Mouse (Mus musculus) limb, embryonic 11.5 days (tissue): Measurements from ENCODE around the gene Uqcc3. TPM values are rescaled to one million over a fixed set of nuclear protein-coding genes. Genes with fewer than 3 reads are reported as not detected.

Source experiments
- ATAC-seq: fragments of 200-750 bp; cut with Nextera tagmentation; 2 replicates; pipeline ENCODE4 v1.8.0; 2017; ENCODE audit warnings: low read depth; ENCODE audit not compliant: insufficient number of reproducible peaks, low FRiP score, low TSS enrichment
- DNase-seq: peaks from one replicate; pipeline ENCODE4 v3.0.0-alpha.2; 2015; ENCODE audit warnings: low spot score
- H3K27ac ChIP-seq: fragments of 300-500 bp; sonication (generic); replicated peaks from 2 replicates; pipeline ENCODE4 v1.5.1; 2014; ENCODE audit warnings: low read depth, mild to moderate bottlenecking, low read length
- H3K27me3 ChIP-seq: fragments of 300-500 bp; sonication (generic); 2 replicates; pipeline ENCODE4 v1.6.1; 2014; ENCODE audit warnings: mild to moderate bottlenecking, low read length, mixed read lengths; ENCODE audit not compliant: control insufficient read depth, insufficient read depth
- H3K36me3 ChIP-seq: fragments of 300-500 bp; sonication (generic); 2 replicates; pipeline ENCODE4 v1.6.1; 2014; ENCODE audit warnings: mild to moderate bottlenecking, low read length, moderate library complexity, mixed read lengths; ENCODE audit not compliant: control insufficient read depth, insufficient read depth
- H3K4me1 ChIP-seq: fragments of 300-500 bp; sonication (generic); 2 replicates; pipeline ENCODE4 v1.6.1; 2014; ENCODE audit warnings: low read length, mixed read lengths; ENCODE audit not compliant: control insufficient read depth, insufficient read depth
- H3K4me2 ChIP-seq: fragments of 300-500 bp; sonication (generic); 2 replicates; pipeline ENCODE4 v1.6.1; 2014; ENCODE audit warnings: low read depth, mild to moderate bottlenecking, moderate library complexity; ENCODE audit not compliant: severe bottlenecking
- H3K4me3 ChIP-seq: fragments of 300-500 bp; sonication (generic); 2 replicates; pipeline ENCODE4 v1.5.1; 2014; ENCODE audit warnings: low read depth, low read length
- H3K9ac ChIP-seq: fragments of 300-500 bp; sonication (generic); 2 replicates; pipeline ENCODE4 v1.6.1; 2014; ENCODE audit warnings: mild to moderate bottlenecking, low read length
- H3K9me3 ChIP-seq: fragments of 300-500 bp; sonication (generic); 2 replicates; pipeline ENCODE4 v1.6.1; 2016; ENCODE audit warnings: low read length; ENCODE audit not compliant: control insufficient read depth
- WGBS: fragments of 180-500 bp; shearing (Covaris S2); extraction: QIAGEN DNeasy Blood & Tissue Kit; methylation state at CpG from one replicate; pipeline ENCODE4 v1.1.7; 2014; 5-methylcytosine and 5-hydroxymethylcytosine counted together
- polyA plus RNA-seq: library from polyadenylated mRNA; unstranded; fragments of >200 nt; fragmentation: Nextera tagmentation; extraction: Ambion mirVana; gene quantifications from 2 replicates; pipeline ENCODE4 v1.2.1, GENCODE M21; 2014

The Uqcc3 gene
- polyA plus RNA-seq, 1 experiment from 2014 or later: 60.2 TPM

DNA sequence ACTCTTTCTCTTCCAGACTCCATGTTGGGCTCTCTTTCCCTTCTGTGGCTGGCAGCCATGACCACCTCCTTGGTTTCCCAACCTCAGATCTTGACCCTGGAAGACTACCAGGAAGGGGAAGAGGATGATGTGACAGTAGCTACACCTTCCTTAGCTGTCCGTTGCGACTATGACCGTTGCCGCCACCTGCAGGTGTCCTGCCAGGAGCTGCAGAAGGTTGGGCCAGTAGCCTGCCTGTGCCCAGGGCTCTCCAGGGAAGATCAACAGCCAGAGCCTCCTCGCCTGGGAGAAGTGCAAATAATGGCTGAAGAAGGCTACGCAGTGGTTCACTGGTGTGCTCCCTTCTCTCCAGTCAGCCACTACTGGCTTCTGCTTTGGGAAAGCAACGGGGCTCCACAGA, 29.1 kb downstream of the Uqcc3 start:
- 52% methylated on average over 7 of the region's 7 CpGs for WGBS
- H3K4me3 ChIP-seq: no peak overlapping the region
- no peaks in the 10 kb centered on the region for H3K9me3 ChIP-seq
- H3K36me3 ChIP-seq: peaks cover 8% of the 10 kb centered on the region
- no peak overlapping the region for H3K4me2 ChIP-seq
- no peak overlapping the region for H3K9ac ChIP-seq
- H3K4me1 ChIP-seq: 0 out of 2 replicates have a peak, but pooled peaks cover 4% of the 10 kb centered on the region
- H3K27me3 ChIP-seq: no peaks in the 10 kb centered on the region
- no peak overlapping the region for H3K27ac ChIP-seq
- ATAC-seq: no peak
- no peak for DNase-seq

DNA sequence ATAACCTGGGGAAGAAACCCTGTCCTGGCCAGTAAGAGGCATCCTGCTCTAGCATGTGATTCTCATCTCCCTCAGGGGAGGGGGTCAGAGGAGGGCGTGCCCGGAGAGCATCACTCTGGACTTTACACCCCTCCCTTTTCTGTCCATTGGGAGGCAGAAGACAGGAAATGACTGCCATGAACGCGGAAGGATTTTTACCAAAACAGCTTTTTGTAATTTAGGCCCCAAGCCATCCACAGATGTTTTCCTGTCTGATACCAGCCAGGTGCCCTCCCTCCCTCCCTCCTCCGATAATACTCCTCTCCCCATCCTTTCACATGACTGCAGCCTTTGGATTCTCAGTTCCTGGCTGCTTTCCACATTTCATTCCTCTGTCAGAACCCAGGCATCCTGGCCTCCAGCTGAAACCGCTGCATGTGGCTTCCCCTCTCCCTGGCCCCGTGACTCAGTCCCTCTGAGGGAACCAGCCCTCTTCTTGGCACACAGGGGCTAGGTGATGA, 30.3 kb downstream of the Uqcc3 start, which contains the start of gene Lrrn4cl:
Lrrn4cl (plus strand) TSS at position 367 of the 500 bp plus-strand sequence.
- Histone ChIP-seq H3K9ac (no peak within 1 kb of the TSS), H3K27ac (no peak within 1 kb of the TSS), H3K4me2 (no peak within 1 kb of the TSS), H3K27me3 (no peaks in the 10 kb centered on the region), H3K4me3 (no peak within 1 kb of the TSS), H3K36me3 (peaks cover 13% of the 10 kb centered on the region), H3K4me1 (0 out of 2 replicates have a peak, but pooled peaks cover 4% of the 10 kb centered on the region), H3K9me3 (no peaks in the 10 kb centered on the region)
- no peak for ATAC-seq
- no peak for DNase-seq
- WGBS: 16% methylated on average over 7 of the region's 7 CpGs

DNA sequence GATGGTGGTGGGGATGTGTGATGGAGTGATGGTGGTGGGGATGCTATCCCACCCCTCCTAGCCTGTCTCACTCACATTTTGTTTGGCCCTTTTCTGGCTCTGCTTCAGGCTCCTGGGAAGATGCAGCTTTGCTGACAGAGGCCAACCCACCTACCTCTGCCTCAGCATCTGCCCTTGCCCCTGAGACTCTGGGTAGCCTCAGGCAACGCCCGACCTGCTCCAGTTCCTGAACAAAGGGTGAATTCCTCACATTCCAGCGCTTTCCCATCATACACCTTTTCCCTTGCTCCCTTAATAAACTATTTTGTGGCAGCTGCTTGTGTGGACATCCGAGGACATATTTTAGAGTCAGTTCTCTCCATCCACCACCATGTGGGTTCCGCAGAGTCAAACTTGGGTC, 32.4 kb downstream of the Uqcc3 start:
- 77% methylated on average over 5 of the region's 5 CpGs for WGBS
- Histone ChIP-seq H3K4me1 (0 out of 2 replicates have a peak, but pooled peaks cover 4% of the 10 kb centered on the region), H3K9ac (no peak overlapping the region), H3K36me3 (peaks cover 13% of the 10 kb centered on the region), H3K27me3 (no peaks in the 10 kb centered on the region), H3K4me3 (no peak overlapping the region), H3K27ac (no peak overlapping the region; the same call in 1 of the 2 replicates), H3K4me2 (no peak overlapping the region), H3K9me3 (no peaks in the 10 kb centered on the region)
- DNase-seq (no peak), ATAC-seq (no peak)

DNA sequence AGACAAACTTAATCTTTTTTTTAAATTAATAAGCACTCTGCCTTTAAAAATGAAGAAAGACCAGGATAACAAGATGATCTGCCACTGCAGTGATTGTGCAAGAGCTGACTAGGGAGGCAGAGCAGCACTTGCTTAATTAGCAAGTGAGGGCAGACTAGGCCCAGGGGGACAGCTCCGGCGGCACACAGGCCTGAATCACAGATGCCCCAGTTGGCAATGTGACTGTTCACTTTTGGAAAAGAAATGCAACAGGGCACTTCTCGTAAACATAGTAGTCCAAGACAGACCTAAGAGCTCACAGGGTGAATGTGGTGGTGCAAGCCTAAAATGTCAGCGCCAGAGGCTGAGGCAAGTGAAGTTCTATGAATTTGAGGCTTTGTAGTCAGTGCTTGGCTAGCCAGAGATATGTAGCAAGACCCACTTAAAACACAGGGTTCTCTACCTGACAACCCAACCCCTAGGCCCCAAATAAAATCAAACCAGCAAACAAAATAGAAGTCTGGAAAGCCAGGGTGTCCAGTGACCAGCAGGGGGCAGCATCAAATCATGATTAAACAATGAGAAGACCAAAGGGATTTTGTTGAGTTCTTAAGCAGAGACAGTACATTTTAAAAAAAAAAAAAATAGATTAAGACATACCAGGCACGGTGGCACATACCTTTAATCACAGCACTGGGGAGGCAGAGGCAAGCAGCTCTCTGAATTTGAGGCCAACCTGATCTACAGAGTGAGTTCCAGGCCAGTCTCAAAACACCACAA, 36.2 kb downstream of the Uqcc3 start:
- Histone ChIP-seq H3K27ac (no peak overlapping the region), H3K4me2 (no peak overlapping the region), H3K9ac (no peak overlapping the region; the same call in 1 of the 2 replicates), H3K9me3 (no peaks in the 10 kb centered on the region), H3K4me1 (peaks cover 11% of the 10 kb centered on the region; the same call in 1 of the 2 replicates), H3K36me3 (peaks cover 13% of the 10 kb centered on the region), H3K27me3 (no peaks in the 10 kb centered on the region), H3K4me3 (no peak overlapping the region)
- 71% methylated on average over 5 of the region's 5 CpGs for WGBS
- ATAC-seq (no peak), DNase-seq (peak; percentile 86)

DNA sequence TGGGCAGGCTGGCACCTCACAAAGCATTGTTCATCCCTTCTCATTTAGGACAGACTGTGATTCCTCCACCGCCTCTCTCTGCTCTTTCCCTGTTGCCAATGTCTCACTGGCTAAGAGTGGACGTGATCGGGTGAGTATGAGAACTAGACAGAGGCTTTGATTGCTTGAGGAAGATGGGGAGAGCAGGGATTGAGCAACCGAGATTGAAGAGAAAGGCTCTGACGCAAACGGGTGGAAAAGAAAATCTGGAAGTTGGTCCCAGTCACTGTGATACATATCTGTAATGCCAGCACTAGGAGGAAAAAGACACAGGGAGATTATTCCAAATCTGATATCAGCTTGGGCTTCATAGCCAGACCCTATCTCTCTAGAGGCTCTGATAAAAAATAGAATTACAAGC, 37.8 kb downstream of the Uqcc3 start:
- Histone ChIP-seq H3K4me1 (peaks cover 20% of the 10 kb centered on the region; the same call in 1 of the 2 replicates), H3K9ac (no peak overlapping the region), H3K27me3 (no peaks in the 10 kb centered on the region), H3K4me3 (no peak overlapping the region), H3K4me2 (no peak overlapping the region), H3K27ac (no peak overlapping the region), H3K36me3 (peaks cover 11% of the 10 kb centered on the region), H3K9me3 (no peaks in the 10 kb centered on the region)
- DNase-seq (no peak), ATAC-seq (no peak)
- WGBS: 92% methylated on average over 6 of the region's 6 CpGs

DNA sequence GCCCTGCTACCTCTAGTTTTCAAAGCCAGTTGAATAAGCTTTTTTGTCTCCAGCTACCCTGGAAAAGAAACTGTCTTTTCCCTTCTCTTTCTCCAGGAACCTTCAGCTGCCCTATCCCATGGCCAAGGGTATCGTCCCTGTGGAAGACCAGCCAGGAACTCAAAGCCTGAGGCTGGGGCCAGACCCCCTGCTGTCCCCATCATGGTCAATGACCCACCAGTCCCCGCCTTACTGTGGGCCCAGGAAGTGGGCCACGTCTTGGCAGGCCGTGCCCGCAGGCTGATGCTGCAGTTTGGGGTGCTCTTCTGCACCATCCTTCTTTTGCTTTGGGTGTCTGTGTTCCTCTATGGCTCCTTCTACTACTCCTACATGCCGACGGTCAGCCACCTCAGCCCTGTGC, 39.7 kb downstream of the Uqcc3 start:
- Histone ChIP-seq H3K27me3 (no peaks in the 10 kb centered on the region), H3K9me3 (no peaks in the 10 kb centered on the region), H3K4me2 (no peak overlapping the region; the same call in 1 of the 2 replicates), H3K36me3 (peaks cover 2% of the 10 kb centered on the region; the same call in 1 of the 2 replicates), H3K4me1 (peaks cover 20% of the 10 kb centered on the region; the same call in 1 of the 2 replicates), H3K4me3 (no peak overlapping the region), H3K27ac (no peak overlapping the region), H3K9ac (no peak overlapping the region)
- ATAC-seq: no peak
- no peak for DNase-seq
- WGBS: 86% methylated on average over 7 of the region's 7 CpGs

DNA sequence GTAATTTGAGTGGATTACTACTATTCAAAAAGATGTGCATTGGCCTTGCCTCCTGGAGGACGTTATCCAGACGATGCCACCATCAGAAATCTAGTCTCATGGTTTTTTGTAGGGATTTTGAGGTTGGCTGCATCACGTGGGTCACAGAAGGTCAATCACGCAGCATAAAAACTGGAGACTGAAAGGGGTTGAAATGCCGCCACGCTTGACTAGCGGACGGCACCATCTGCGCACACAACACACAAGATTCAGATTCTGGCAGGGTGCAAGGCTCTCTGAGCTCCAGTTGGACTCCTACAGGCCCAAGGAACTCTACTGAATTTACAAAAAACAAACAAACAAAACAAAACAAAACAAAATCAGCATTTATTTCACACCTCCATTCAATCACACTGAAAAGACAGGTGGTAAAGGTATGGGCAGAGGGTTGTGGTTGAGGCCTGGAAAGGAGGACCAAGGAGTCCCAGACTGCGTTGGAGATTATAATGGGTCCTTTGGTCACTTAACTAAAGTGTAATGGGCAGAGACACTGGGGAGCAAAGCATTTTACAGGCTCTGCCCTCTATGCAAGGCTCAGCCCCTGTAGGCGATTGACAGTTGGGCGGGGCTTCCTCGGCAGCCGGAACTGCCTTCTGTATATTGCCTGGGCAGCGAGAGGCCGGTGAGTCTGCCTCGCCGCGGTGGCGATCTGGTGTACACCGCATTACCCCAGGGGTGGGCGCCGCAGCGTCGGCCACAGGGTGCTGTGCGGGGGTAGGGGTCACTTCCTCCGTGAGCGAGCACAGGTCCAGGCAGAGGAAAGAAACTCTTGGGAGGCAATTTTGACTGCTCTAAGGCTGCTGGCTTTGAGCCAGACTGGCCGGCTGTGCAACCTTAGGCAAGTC, 40.6 kb downstream of the Uqcc3 start:
- DNase-seq (peak; percentile 65), ATAC-seq (peak; percentile 22)
- Histone ChIP-seq H3K4me3 (peak overlapping the region; percentile 29), H3K4me2 (peak overlapping the region; percentile 58), H3K27me3 (no peaks in the 10 kb centered on the region), H3K9ac (peak overlapping the region; percentile 47; the same call in 1 of the 2 replicates), H3K9me3 (no peaks in the 10 kb centered on the region), H3K4me1 (peaks cover 20% of the 10 kb centered on the region; the same call in 1 of the 2 replicates), H3K36me3 (peaks cover 2% of the 10 kb centered on the region), H3K27ac (no peak overlapping the region)
- WGBS: 23% methylated on average over 29 of the region's 29 CpGs
